Mouse (Mus musculus) embryonic facial prominence, embryonic 14.5 days (tissue): ENCODE measurements around the gene Urad. TPM values are rescaled to one million over a fixed set of nuclear protein-coding genes. Genes with fewer than 3 reads are reported as not detected.

Source experiments
- ATAC-seq: fragments of 200-750 bp; cut with Nextera tagmentation; 2 replicates; pipeline ENCODE4 v1.8.0; 2017; ENCODE audit warnings: low read depth, moderate number of reproducible peaks, moderate TSS enrichment
- DNase-seq: peaks from one replicate; pipeline ENCODE4 v3.0.0-alpha.2; 2015; ENCODE audit warnings: low spot score
- H3K27ac ChIP-seq: fragments of 300-500 bp; sonication (generic); replicated peaks from 2 replicates; pipeline ENCODE4 v1.5.1; 2014; ENCODE audit warnings: low read depth, mild to moderate bottlenecking, low read length, moderate library complexity
- H3K27me3 ChIP-seq: fragments of 300-500 bp; sonication (generic); replicated peaks from 2 replicates; pipeline ENCODE4 v1.6.1; 2014; ENCODE audit warnings: low read length; ENCODE audit not compliant: control insufficient read depth, insufficient read depth
- H3K36me3 ChIP-seq: fragments of 300-500 bp; sonication (generic); 2 replicates; pipeline ENCODE4 v1.6.1; 2014; ENCODE audit warnings: low read length, mixed read lengths; ENCODE audit not compliant: control insufficient read depth, insufficient read depth
- H3K4me1 ChIP-seq: fragments of 300-500 bp; sonication (generic); 2 replicates; pipeline ENCODE4 v1.6.1; 2014; ENCODE audit warnings: antibody characterized with exemption, low read length; ENCODE audit not compliant: control insufficient read depth, insufficient read depth
- H3K4me2 ChIP-seq: fragments of 300-500 bp; sonication (generic); 2 replicates; pipeline ENCODE4 v1.6.1; 2014; ENCODE audit warnings: low read depth, mild to moderate bottlenecking, low read length, moderate library complexity, mixed read lengths
- H3K4me3 ChIP-seq: fragments of 300-500 bp; sonication (generic); 2 replicates; pipeline ENCODE4 v1.5.1; 2014; ENCODE audit warnings: low read depth, mild to moderate bottlenecking, low read length
- H3K9ac ChIP-seq: fragments of 300-500 bp; sonication (generic); 2 replicates; pipeline ENCODE4 v1.6.1; 2014; ENCODE audit warnings: low read depth, mild to moderate bottlenecking, low read length, moderate library complexity, mixed read lengths
- H3K9me3 ChIP-seq: fragments of 300-500 bp; sonication (generic); 2 replicates; pipeline ENCODE4 v1.6.1; 2016; ENCODE audit warnings: low read length; ENCODE audit not compliant: control insufficient read depth
- whole genome bisulfite sequencing: fragments of 180-500 bp; shearing (Covaris S2); extraction: QIAGEN DNeasy Blood & Tissue Kit; methylation state at CpG from one replicate; pipeline ENCODE4 v1.1.7; 2014; 5-methylcytosine and 5-hydroxymethylcytosine counted together
- polyA plus RNA-seq: library from polyadenylated mRNA; unstranded; fragments of >200 nt; fragmentation: Nextera tagmentation; extraction: Ambion mirVana; gene quantifications from 2 replicates; pipeline ENCODE4 v1.2.1, GENCODE M21; 2014

The Urad gene
- polyA plus RNA-seq = not detected in 2 replicates

- Histone ChIP-seq H3K9ac (no peak within 1 kb of the TSS), H3K36me3 (no peaks in the 10 kb centered on the region), H3K4me3 (no peak within 1 kb of the TSS), H3K9me3 (0 out of 2 replicates have a peak, but pooled peaks cover under 1% of the 10 kb centered on the region), H3K4me2 (no peak within 1 kb of the TSS), H3K27me3 (peaks cover 44% of the 10 kb centered on the region), H3K27ac (no peak within 1 kb of the TSS), H3K4me1 (no peaks in the 10 kb centered on the region)
- WGBS = 70% methylated on average over 8 of the region's 8 CpGs
- DNase-seq = no peak
- no peak for ATAC-seq
Observed at GRCm38 (mm10) chr5:147322183-147322582, at the start of gene Urad. TSS of gene Urad (minus strand) at chr5:147322440.

GRCm38 (mm10) chr5:147370276-147370675, 48.0 kb upstream of the Urad start:
- Histone ChIP-seq H3K9me3 (no peaks in the 10 kb centered on the region), H3K36me3 (no peaks in the 10 kb centered on the region), H3K27me3 (no peaks in the 10 kb centered on the region), H3K27ac (no peak overlapping the region), H3K4me1 (no peaks in the 10 kb centered on the region), H3K4me2 (no peak overlapping the region), H3K4me3 (no peak overlapping the region), H3K9ac (no peak overlapping the region)
- 80% methylated on average over 8 of the region's 8 CpGs for WGBS
- DNase-seq (no peak), ATAC-seq (no peak)

GRCm38 (mm10) chr5:147368221-147368620, 46.0 kb upstream of the Urad start:
- no peak for DNase-seq
- WGBS = 92% methylated on average over 6 of the region's 6 CpGs
- H3K4me3 ChIP-seq = no peak overlapping the region
- no peaks in the 10 kb centered on the region for H3K27me3 ChIP-seq
- no peak overlapping the region for H3K27ac ChIP-seq
- H3K9ac ChIP-seq = no peak overlapping the region
- no peaks in the 10 kb centered on the region for H3K9me3 ChIP-seq
- ATAC-seq = no peak
- H3K4me2 ChIP-seq = no peak overlapping the region
- no peaks in the 10 kb centered on the region for H3K36me3 ChIP-seq
- no peaks in the 10 kb centered on the region for H3K4me1 ChIP-seq

GRCm38 (mm10) chr5:147365995-147366765, 43.9 kb upstream of the Urad start:
- WGBS = 55% methylated on average over 16 of the region's 16 CpGs
- H3K9ac ChIP-seq = no peak overlapping the region; the same call in 1 of the 2 replicates
- ATAC-seq = no peak
- no peak for DNase-seq
- H3K4me2 ChIP-seq = no peak overlapping the region
- no peaks in the 10 kb centered on the region for H3K4me1 ChIP-seq
- H3K4me3 ChIP-seq = no peak overlapping the region
- H3K9me3 ChIP-seq = no peaks in the 10 kb centered on the region
- no peaks in the 10 kb centered on the region for H3K36me3 ChIP-seq
- no peak overlapping the region for H3K27ac ChIP-seq
- no peaks in the 10 kb centered on the region for H3K27me3 ChIP-seq

- ATAC-seq (no peak), DNase-seq (peak; percentile 6)
- Histone ChIP-seq H3K9me3 (no peaks in the 10 kb centered on the region), H3K4me1 (no peaks in the 10 kb centered on the region), H3K4me3 (no peak overlapping the region), H3K9ac (no peak overlapping the region), H3K27me3 (no peaks in the 10 kb centered on the region), H3K4me2 (no peak overlapping the region), H3K36me3 (no peaks in the 10 kb centered on the region), H3K27ac (no peak overlapping the region)
- 47% methylated on average over 12 of the region's 12 CpGs for WGBS
Observed at GRCm38 (mm10) chr5:147363054-147363453, 40.8 kb upstream of the Urad start.

- H3K4me1 ChIP-seq = no peaks in the 10 kb centered on the region
- no peaks in the 10 kb centered on the region for H3K27me3 ChIP-seq
- H3K4me2 ChIP-seq = no peak overlapping the region
- WGBS = 88% methylated on average over 11 of the region's 11 CpGs
- DNase-seq = no peak
- H3K4me3 ChIP-seq = no peak overlapping the region
- no peaks in the 10 kb centered on the region for H3K36me3 ChIP-seq
- no peak overlapping the region for H3K27ac ChIP-seq
- no peak for ATAC-seq
- no peak overlapping the region for H3K9ac ChIP-seq
- H3K9me3 ChIP-seq = no peaks in the 10 kb centered on the region
Observed at GRCm38 (mm10) chr5:147358481-147358880, 36.2 kb upstream of the Urad start.

GRCm38 (mm10) chr5:147357536-147357935, 35.3 kb upstream of the Urad start:
- no peak overlapping the region for H3K27ac ChIP-seq
- WGBS = 45% methylated on average over 3 of the region's 3 CpGs
- no peaks in the 10 kb centered on the region for H3K9me3 ChIP-seq
- no peaks in the 10 kb centered on the region for H3K4me1 ChIP-seq
- no peak overlapping the region for H3K4me3 ChIP-seq
- H3K4me2 ChIP-seq = no peak overlapping the region
- ATAC-seq = no peak
- no peak for DNase-seq
- H3K9ac ChIP-seq = no peak overlapping the region
- no peaks in the 10 kb centered on the region for H3K27me3 ChIP-seq
- no peaks in the 10 kb centered on the region for H3K36me3 ChIP-seq

GRCm38 (mm10) chr5:147356260-147357055, 34.2 kb upstream of the Urad start:
- Histone ChIP-seq H3K4me3 (no peak overlapping the region), H3K27me3 (no peaks in the 10 kb centered on the region), H3K9ac (no peak overlapping the region), H3K4me1 (no peaks in the 10 kb centered on the region), H3K36me3 (no peaks in the 10 kb centered on the region), H3K4me2 (no peak overlapping the region), H3K27ac (no peak overlapping the region), H3K9me3 (no peaks in the 10 kb centered on the region)
- 92% methylated on average over 13 of the region's 13 CpGs for WGBS
- ATAC-seq (no peak), DNase-seq (no peak)
